Mouse (Mus musculus) E14TG2a.4 (cell line): Measurements from ENCODE around the gene Atrnl1.
"Not testable (repeated sequence)": the region's sequence is repeated elsewhere in the genome, so short reads cannot be mapped to it uniquely, and the experiment has no call there.

ENCODE experiments used
- H3K27me3 ChIP-seq: 2 replicates; pipeline ENCODE4 v1.6.1; 2014; ENCODE audit warnings: low read length, control low read depth; ENCODE audit not compliant: insufficient read depth
- H3K36me3 ChIP-seq: 2 replicates; pipeline ENCODE4 v1.6.1; 2014; ENCODE audit warnings: low read length, control low read depth; ENCODE audit not compliant: insufficient read depth
- H3K4me1 ChIP-seq: replicated peaks from 2 replicates; pipeline ENCODE4 v1.6.1; 2014; ENCODE audit warnings: low read depth, low read length, control low read depth
- H3K4me3 ChIP-seq: replicated peaks from 2 replicates; pipeline ENCODE4 v1.5.1; 2014; ENCODE audit warnings: mild to moderate bottlenecking, low read length
- H3K9me3 ChIP-seq: 2 replicates; pipeline ENCODE4 v1.6.1; 2014; ENCODE audit warnings: low read length, control low read depth
- CTCF ChIP-seq: conservative IDR thresholded peaks from 2 replicates; pipeline ENCODE4 v1.5.1; 2014; ENCODE audit warnings: low read length
- NANOG ChIP-seq: IDR thresholded peaks from 2 replicates; pipeline ENCODE4 v1.6.1; 2014; ENCODE audit warnings: borderline replicate concordance, low read length, mixed read lengths
- POU5F1 ChIP-seq: IDR thresholded peaks from 2 replicates; pipeline ENCODE4 v1.6.1; 2014; ENCODE audit warnings: low read length, borderline replicate concordance

Atrnl1 gene

GRCm38 (mm10) chr19:57975201-57975600, 364.4 kb downstream of the Atrnl1 start:
- Histone ChIP-seq H3K4me3 (no peak overlapping the region), H3K36me3 (no peaks in the 10 kb centered on the region), H3K4me1 (no peaks in the 10 kb centered on the region), H3K9me3 (no peaks in the 10 kb centered on the region), H3K27me3 (no peaks in the 10 kb centered on the region)
- no peak for TF ChIP-seq POU5F1

DNA sequence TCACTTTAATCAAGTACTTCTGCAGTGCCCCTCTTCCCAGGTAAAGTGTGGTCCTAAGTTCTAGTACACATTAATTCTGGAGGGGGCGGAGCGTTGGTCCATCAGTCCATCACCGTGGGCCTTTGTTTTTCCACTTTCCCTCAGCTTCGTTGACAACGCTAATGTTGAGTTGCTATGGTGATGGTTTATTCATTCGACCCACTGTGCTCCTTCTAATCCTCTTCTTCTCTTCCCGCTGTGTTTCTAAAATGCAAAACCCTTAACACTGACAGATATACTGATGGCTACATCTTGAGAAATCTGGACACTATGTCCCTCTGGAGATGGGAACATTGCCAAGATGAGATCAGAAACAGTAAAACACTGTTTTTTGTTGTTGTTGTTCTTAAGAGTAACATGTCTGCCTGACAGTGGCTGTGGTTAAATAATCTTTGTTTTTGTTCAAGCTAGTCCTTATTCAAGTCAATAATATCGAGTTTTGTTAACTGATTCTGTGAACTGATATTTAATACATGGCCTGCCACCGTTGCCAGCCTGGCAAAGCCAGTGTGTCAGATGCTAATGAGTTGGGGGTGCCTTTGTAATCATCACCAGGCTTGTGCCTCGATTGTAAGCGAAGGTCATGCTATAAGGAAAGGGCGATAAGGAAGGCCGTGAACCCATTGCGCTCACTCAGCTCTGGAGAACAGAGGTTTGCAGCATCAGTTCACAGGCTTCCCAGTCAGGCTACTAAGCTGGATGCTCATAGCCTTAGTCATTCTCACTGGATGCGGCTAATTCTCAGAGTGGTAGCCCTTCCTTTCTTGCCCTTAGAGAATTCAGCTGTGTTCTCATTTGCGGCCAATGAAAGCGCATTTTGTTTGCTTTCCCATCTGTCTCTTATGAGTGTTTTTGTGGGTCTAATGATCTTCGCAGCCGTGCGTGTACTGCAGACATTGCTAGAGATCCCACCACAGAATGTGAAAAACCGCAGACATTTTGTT, 375.4 kb downstream of the Atrnl1 start:
- Histone ChIP-seq H3K4me3 (no peak overlapping the region), H3K9me3 (no peaks in the 10 kb centered on the region), H3K4me1 (no peaks in the 10 kb centered on the region), H3K36me3 (no peaks in the 10 kb centered on the region), H3K27me3 (no peaks in the 10 kb centered on the region; the same call in 1 of the 2 replicates)
- TF ChIP-seq NANOG (no peak), CTCF (no peak), POU5F1 (no peak)

DNA sequence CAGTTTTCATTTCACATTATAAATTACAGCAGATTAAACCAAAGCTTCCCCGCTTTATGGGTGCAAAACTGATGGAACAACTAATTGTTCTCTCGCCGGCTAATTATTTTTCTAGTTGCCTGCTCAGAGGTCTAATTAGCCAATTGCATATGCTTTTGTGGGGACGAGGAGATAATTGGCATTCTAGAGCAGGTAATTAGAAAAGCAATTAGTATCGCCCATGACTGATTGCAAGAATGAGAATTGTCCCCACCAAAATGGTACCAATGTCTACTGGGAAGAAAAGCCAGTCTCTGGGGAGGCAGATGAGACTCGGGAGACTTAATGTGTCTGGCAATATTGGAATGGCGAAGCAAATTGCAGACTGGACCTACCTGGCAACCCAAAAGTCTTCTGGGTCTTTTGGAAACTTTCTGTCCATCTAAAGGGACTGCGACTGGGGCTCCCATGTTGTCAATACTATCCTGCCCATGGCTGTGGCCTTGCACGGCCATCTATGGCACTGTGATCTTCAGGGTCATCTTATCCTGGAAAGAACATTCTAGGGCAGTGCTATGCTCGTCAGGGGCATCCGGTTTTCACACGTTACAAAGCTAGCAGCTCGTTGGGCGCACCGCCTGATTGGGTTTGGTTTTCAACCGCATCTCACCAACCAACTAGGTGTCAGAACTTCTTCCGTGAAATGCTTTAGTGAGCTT, 377.0 kb downstream of the Atrnl1 start:
- TF ChIP-seq CTCF, result no peak
- no peak for TF ChIP-seq NANOG
- TF ChIP-seq POU5F1, result no peak
- H3K27me3 ChIP-seq, result no peaks in the 10 kb centered on the region; the same call in 1 of the 2 replicates
- H3K9me3 ChIP-seq, result no peaks in the 10 kb centered on the region
- H3K4me1 ChIP-seq, result no peaks in the 10 kb centered on the region
- H3K36me3 ChIP-seq, result no peaks in the 10 kb centered on the region
- H3K4me3 ChIP-seq, result no peak overlapping the region

GRCm38 (mm10) chr19:57988559-57989093, 377.8 kb downstream of the Atrnl1 start:
- no peak overlapping the region for H3K4me3 ChIP-seq
- no peak for TF ChIP-seq CTCF
- TF ChIP-seq NANOG, result no peak
- TF ChIP-seq POU5F1, result no peak
- H3K36me3 ChIP-seq, result no peaks in the 10 kb centered on the region
- no peaks in the 10 kb centered on the region; the same call in 1 of the 2 replicates for H3K27me3 ChIP-seq
- H3K9me3 ChIP-seq, result no peaks in the 10 kb centered on the region
- no peaks in the 10 kb centered on the region for H3K4me1 ChIP-seq

DNA sequence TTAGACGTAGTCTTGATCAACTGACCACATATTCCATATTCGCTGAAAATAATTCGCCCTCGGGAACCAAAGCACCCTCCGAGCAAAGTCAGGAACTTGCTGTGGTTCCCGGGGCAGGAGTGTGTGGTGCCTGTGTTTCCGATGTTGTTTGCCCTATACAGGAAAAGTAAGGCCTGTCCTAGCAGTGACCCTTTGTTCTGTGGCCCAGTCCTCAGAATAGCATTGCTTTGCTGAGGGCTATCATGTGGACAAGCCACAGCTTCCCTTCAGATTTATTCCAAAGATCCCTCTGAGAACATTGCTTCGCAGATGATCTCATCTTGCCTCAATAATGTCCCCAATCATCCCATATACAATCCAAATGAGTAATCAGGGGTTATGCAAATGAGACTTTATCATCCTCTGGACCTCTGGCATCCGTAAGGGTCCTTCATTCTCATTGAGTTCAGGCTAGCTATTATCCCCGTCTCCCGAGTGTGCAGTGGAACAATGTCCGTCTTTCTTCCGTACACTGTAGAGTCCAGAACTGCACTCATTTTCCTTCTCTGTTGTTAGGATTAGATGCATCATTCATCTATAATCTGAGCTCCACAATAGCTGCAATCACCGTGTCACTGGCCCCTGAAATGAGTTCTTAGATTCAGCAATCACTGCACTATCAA, 380.4 kb downstream of the Atrnl1 start:
- Histone ChIP-seq H3K9me3 (no peaks in the 10 kb centered on the region), H3K4me1 (no peaks in the 10 kb centered on the region), H3K36me3 (no peaks in the 10 kb centered on the region), H3K4me3 (no peak overlapping the region), H3K27me3 (no peaks in the 10 kb centered on the region; the same call in 1 of the 2 replicates)
- TF ChIP-seq NANOG (no peak), POU5F1 (no peak), CTCF (no peak)

- H3K4me3 ChIP-seq, H3K9me3 ChIP-seq, H3K36me3 ChIP-seq, H3K4me1 ChIP-seq, H3K27me3 ChIP-seq: not testable (repeated sequence)
These were observed 383.5 kb downstream of the Atrnl1 start for GRCm38 (mm10) chr19:57994174-57994833.

DNA sequence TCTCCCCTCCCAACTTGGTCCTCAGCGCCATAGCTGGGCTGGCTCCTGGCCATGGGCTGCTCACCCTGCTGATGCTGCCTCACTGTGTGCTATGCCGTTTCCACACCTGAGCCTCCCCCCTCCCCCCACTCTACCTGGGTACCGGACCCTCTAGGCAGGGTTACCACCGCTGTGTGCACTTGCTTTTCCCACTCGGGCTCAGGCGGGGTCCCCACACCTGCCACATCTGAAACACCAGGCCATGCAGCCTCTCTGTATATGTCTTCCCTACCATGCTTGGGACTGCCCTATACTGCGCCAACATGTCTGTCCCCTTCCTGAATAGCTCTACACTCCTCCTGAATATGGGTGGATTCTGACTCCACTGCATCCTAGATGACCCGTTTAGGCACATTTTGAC, 384.2 kb downstream of the Atrnl1 start:
- no peak for TF ChIP-seq NANOG
- TF ChIP-seq CTCF, result no peak
- TF ChIP-seq POU5F1, result no peak
- Histone ChIP-seq H3K27me3 (no peaks in the 10 kb centered on the region), H3K4me1 (no peaks in the 10 kb centered on the region), H3K36me3 (no peaks in the 10 kb centered on the region), H3K4me3 (no peak overlapping the region), H3K9me3 (no peaks in the 10 kb centered on the region)

DNA sequence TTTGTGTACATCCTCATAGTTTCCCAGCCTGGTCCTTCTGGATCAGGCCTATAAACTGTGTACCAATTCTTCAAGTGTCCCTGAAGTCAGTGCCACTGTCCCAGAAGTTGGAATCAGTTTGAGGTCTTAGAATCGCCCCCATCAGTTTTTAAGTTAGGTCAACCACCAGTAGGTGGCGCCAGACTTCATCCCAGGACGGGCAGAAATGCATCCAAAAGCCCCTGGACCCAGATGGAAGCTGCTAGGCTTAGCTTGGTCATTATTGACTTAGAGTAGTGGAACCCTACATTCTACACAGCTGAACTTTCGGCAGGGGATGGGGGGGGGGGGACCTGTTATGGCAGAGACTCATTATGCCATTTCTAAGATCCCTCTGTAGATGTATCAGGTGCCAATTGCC, 387.1 kb downstream of the Atrnl1 start:
- TF ChIP-seq NANOG (no peak), CTCF (peak; percentile 60)
- Histone ChIP-seq H3K27me3 (no peaks in the 10 kb centered on the region), H3K9me3 (no peaks in the 10 kb centered on the region), H3K4me3 (no peak overlapping the region), H3K4me1 (no peaks in the 10 kb centered on the region), H3K36me3 (no peaks in the 10 kb centered on the region)
